Mouse (Mus musculus) ovary, adult 2 months (tissue): ENCODE data around the gene Esf1. TPM values are rescaled to one million over a fixed set of nuclear protein-coding genes. Genes with fewer than 3 reads are reported as not detected.

Experiments used
- polyA plus RNA-seq: library from polyadenylated mRNA; depleted of rRNA; stranded (reverse); fragments of >200 nt; gene quantifications from 2 replicates; pipeline ENCODE4 v1.2.3, GENCODE M21; 2012; rRNA removed

The Esf1 gene
- 0.22 and 0.75 TPM in 2 replicates for polyA plus RNA-seq

DNA sequence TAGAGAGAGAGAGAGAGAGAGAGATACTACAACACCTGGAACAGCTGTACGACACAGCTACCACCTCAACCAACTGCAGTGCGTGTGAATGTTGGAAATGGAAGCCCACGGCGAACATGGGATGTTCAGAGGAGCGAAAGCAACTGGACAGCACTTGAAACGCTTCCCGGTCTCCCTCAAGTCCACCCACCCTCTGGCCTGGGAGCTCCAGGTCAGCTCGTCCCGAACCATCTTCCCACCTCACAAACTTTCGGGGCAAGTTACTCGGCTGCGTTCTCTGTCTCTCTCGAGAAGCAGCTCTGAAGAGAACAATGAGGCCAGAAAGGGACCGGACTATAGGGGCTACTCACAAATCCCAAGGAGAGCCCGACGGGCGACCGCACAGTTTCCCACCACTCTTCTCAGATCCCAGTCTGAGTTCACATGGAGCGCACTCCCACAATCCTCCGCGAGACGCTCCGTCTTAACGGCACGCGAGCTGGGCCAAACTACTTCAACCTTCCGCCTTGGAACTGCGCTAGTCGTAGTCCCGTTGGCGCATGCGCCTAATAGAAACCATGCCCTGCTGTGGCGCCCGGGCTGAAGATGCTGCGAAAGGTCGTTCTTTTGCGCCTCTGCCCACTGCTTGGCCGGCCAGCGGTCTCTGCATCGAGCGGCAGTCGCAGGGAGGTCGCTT is at the start of gene Esf1, which contains the start of gene Ndufaf5:
Gene Esf1 (minus strand): TSS at position 438 of the 676 bp plus-strand sequence.
Gene Ndufaf5 (plus strand): TSS at position 523 of the 676 bp plus-strand sequence.

GRCm38 (mm10) chr2:140151743-140152142 is 18.6 kb downstream of the Esf1 start, which contains the start of gene Gm17374:
TSS of gene Gm17374 (plus strand) at chr2:140152043.

Other genes with a start within 250 kb of the Esf1 start
- 3.1 and 4.2 TPM in 2 replicates for gene Tasp1, start 103.8 kb downstream of the Esf1 start, polyA plus RNA-seq
- gene Gm17374, start 18.5 kb downstream of the Esf1 start, polyA plus RNA-seq = not detected in 2 replicates
- 3.2 and 3.3 TPM in 2 replicates for gene Ndufaf5, start 85 bp upstream of the Esf1 start, polyA plus RNA-seq
- gene Sel1l2, start 219.1 kb upstream of the Esf1 start, polyA plus RNA-seq = not detected in 2 replicates
- gene Macrod2, start 224.7 kb upstream of the Esf1 start, polyA plus RNA-seq = 3.7 and 12.2 TPM in 2 replicates